Mouse (Mus musculus) bone marrow, adult 2 months (tissue): Measurements from ENCODE around the gene Taf9b. TPM values are rescaled to one million over a fixed set of nuclear protein-coding genes. Genes with fewer than 3 reads are reported as not detected.

Experiments
- H3K27ac ChIP-seq: fragments of 200-500 bp; 2 replicates; pipeline ENCODE4 v1.5.1; 2012; ENCODE audit warnings: low read depth, mild to moderate bottlenecking, control low read depth, inconsistent platforms, low read length; ENCODE audit not compliant: control insufficient read depth, poor library complexity, insufficient read depth
- H3K4me1 ChIP-seq: fragments of 200-500 bp; 2 replicates; pipeline ENCODE4 v1.6.1; 2011; ENCODE audit warnings: low read length; ENCODE audit not compliant: control insufficient read depth, insufficient read depth
- H3K4me3 ChIP-seq: fragments of 200-500 bp; replicated peaks from 2 replicates; pipeline ENCODE3; 2011; ENCODE audit warnings: mild to moderate bottlenecking, low read depth, low read length, control low read depth; ENCODE audit not compliant: control insufficient read depth
- CTCF ChIP-seq: fragments of 200-500 bp; IDR thresholded peaks from 2 replicates; pipeline ENCODE4 v1.5.1; 2011; ENCODE audit warnings: low read length, control low read depth; ENCODE audit not compliant: control insufficient read depth, insufficient read depth
- POLR2A ChIP-seq: fragments of 200-500 bp; IDR thresholded peaks from 2 replicates; pipeline ENCODE4 v1.6.1; 2011; ENCODE audit warnings: low read depth, mild to moderate bottlenecking, control low read depth, low read length, borderline replicate concordance; ENCODE audit not compliant: control insufficient read depth
- WGBS: fragments of 180-500 bp; shearing (Covaris S2); methylation state at CpG from one replicate; pipeline ENCODE4 v1.1.7; 2018; 5-methylcytosine and 5-hydroxymethylcytosine counted together
- polyA plus RNA-seq: library from polyadenylated mRNA; stranded (reverse); fragments of >200 nt; gene quantifications from 2 replicates; pipeline ENCODE4 v1.2.4, GENCODE M21; 2011; ENCODE audit warnings: low replicate concordance; ENCODE audit not compliant: missing spikeins, insufficient read depth, insufficient read length

Gene Taf9b
- polyA plus RNA-seq, 1 experiment = 3.0 TPM

DNA sequence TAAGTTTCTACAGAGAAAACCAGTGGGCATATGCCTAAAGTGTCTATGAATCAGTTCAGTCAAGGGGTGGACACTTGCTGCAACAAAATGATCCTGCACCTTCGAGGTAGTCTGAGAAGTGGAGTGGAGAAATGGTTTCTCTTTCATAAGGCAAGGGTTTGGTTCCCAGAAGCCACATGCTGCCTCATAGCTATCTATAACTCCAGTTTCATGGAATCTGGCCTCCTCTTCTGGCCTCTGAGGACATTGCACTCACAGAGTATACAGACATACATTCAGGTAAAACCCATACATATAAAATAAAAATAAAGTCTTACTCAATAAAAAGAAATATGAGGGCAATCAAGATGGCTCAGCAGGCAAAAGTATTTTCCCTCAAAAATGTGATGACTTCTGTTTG, 55.9 kb downstream of the Taf9b start:
- TF ChIP-seq CTCF (no peak), POLR2A (no peak)
- H3K4me3 ChIP-seq = no peak overlapping the region
- WGBS = 23% methylated on average over 1 of the region's 1 CpGs

DNA sequence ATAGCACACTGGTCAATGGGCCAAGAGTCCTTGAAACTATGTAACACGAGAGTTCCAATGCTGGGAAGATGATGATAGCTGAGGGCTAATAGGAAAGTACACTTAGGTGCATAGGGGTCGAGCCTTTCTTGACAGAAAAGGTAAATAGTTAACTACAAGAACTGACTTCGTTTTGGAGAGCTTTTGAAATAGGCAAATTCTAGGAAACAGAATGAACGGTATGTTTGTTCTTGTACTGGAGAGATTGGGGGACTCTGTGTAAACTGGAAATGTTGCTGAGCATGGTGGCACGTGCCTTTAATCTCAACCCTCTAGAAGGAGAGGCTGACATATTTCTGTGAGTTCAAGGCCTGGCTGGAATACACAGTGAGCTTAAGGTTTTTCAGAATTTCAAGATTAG, 56.4 kb downstream of the Taf9b start:
- TF ChIP-seq POLR2A (no peak), CTCF (no peak)
- H3K4me3 ChIP-seq = no peak overlapping the region
- H3K27ac ChIP-seq = no peak overlapping the region
- 61% methylated on average over 5 of the region's 5 CpGs for WGBS
- H3K4me1 ChIP-seq = peaks cover 2% of the 10 kb centered on the region; the same call in 1 of the 2 replicates

More for the DNA sequence above, 55.9 kb downstream of the Taf9b start:
- H3K4me1 ChIP-seq = peaks cover 2% of the 10 kb centered on the region; the same call in 1 of the 2 replicates
- no peak overlapping the region for H3K27ac ChIP-seq

DNA sequence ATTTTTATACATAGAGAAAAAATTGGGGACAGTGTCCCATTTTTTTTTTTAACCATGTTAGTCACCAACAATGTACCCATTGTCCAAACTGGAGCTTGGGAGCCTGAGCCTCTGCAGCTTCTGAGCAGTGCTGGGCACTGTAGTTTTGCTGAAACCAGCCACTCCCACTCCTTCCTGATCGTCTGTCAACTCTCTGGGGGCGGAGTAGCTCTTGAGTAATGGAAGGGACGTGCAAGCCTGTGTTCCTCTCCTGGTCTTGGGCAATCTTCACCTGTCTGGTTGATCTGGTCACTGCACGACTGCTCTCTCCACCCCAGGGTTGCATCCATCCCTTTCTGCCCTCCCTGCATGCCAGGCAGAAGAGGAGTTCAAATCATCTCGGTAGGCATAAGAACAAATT, 57.0 kb downstream of the Taf9b start:
- 13% methylated on average over 5 of the region's 5 CpGs for WGBS
- Histone ChIP-seq H3K4me3 (no peak overlapping the region), H3K27ac (no peak overlapping the region), H3K4me1 (peaks cover 2% of the 10 kb centered on the region; the same call in 1 of the 2 replicates)
- TF ChIP-seq CTCF (no peak), POLR2A (no peak)

Other genes starting within 250 kb of the Taf9b start
- 10.5 and 12.7 TPM in 2 replicates for gene Magt1, start 209.3 kb downstream of the Taf9b start, polyA plus RNA-seq
- gene Cox7b, start 205.5 kb downstream of the Taf9b start, polyA plus RNA-seq = 160 and 387 TPM in 2 replicates
- 0.59 and 5.5 TPM in 2 replicates for gene Atp7a, start 193.9 kb downstream of the Taf9b start, polyA plus RNA-seq
- 1.9 and 7.3 TPM in 2 replicates for gene Tlr13, start 78.0 kb downstream of the Taf9b start, polyA plus RNA-seq
- gene Pgk1, start 34.1 kb downstream of the Taf9b start, polyA plus RNA-seq = 65.0 and 145 TPM in 2 replicates
- not detected in 2 replicates for gene Fnd3c2, start 34.2 kb upstream of the Taf9b start, polyA plus RNA-seq